Mouse (Mus musculus) cerebellum, adult 11-12 months (tissue): ENCODE data around the gene Ranbp3l.
A peak's percentile ranks its signal among the peaks of the same experiment; 100 is the strongest.

Experiments used
- DNase-seq: peaks from one replicate; pipeline ENCODE4 v3.0.0; 2022

Gene Ranbp3l

GRCm38 (mm10) chr15:9071556-9072544 is 104.1 kb downstream of the Ranbp3l start:
- peak; percentile 65 for DNase-seq

- DNase-seq: no peak
Measured at GRCm38 (mm10) chr15:9072630-9073029, 104.9 kb downstream of the Ranbp3l start.

GRCm38 (mm10) chr15:9073067-9073608 is 105.4 kb downstream of the Ranbp3l start:
- no peak for DNase-seq

GRCm38 (mm10) chr15:9073684-9074083 is 105.9 kb downstream of the Ranbp3l start:
- no peak for DNase-seq

- DNase-seq: no peak
Measured at GRCm38 (mm10) chr15:9074139-9074538, 106.4 kb downstream of the Ranbp3l start.

- no peak for DNase-seq
Measured at GRCm38 (mm10) chr15:9074671-9075070, 106.9 kb downstream of the Ranbp3l start.

- DNase-seq: no peak
Measured at GRCm38 (mm10) chr15:9075608-9076200, 108.0 kb downstream of the Ranbp3l start.

- DNase-seq: no peak
Measured at GRCm38 (mm10) chr15:9078481-9079300, 110.9 kb downstream of the Ranbp3l start.

- DNase-seq: no peak
Measured at GRCm38 (mm10) chr15:9079626-9080025, 111.9 kb downstream of the Ranbp3l start.

GRCm38 (mm10) chr15:9080206-9080605 is 112.5 kb downstream of the Ranbp3l start:
- DNase-seq: no peak

GRCm38 (mm10) chr15:9081294-9081693 is 113.5 kb downstream of the Ranbp3l start:
- DNase-seq: no peak

- no peak for DNase-seq
Measured at GRCm38 (mm10) chr15:9082753-9083152, 115.0 kb downstream of the Ranbp3l start.

GRCm38 (mm10) chr15:9086813-9087212 is 119.1 kb downstream of the Ranbp3l start:
- DNase-seq: no peak

GRCm38 (mm10) chr15:9087421-9087820 is 119.7 kb downstream of the Ranbp3l start:
- no peak for DNase-seq

- DNase-seq: no peak
Measured at GRCm38 (mm10) chr15:9087895-9088682, 120.3 kb downstream of the Ranbp3l start.

- DNase-seq: no peak
Measured at GRCm38 (mm10) chr15:9088683-9089072, 120.9 kb downstream of the Ranbp3l start.

- DNase-seq: no peak
Measured at GRCm38 (mm10) chr15:9089136-9089720, 121.5 kb downstream of the Ranbp3l start.

- DNase-seq: no peak
Measured at GRCm38 (mm10) chr15:9090662-9091061, 122.9 kb downstream of the Ranbp3l start.

- no peak for DNase-seq
Measured at GRCm38 (mm10) chr15:9093598-9094365, 126.0 kb downstream of the Ranbp3l start.

- DNase-seq: peak; percentile 46
Measured at GRCm38 (mm10) chr15:9094366-9094750, 126.6 kb downstream of the Ranbp3l start.

GRCm38 (mm10) chr15:9096865-9097264 is 129.1 kb downstream of the Ranbp3l start:
- DNase-seq: no peak
